Mouse (Mus musculus) thymus, postnatal 36 days (tissue): Measurements from ENCODE around the gene Lyl1.
A peak's percentile ranks its signal among the peaks of the same experiment; 100 is the strongest.

Experiments used
- DNase-seq, 2 experiments: peaks; one replicate each; pipeline ENCODE4 v3.0.0; 2022; ENCODE audit warnings: mixed read lengths in 2 of 2

The Lyl1 gene

GRCm38 (mm10) chr8:84700941-84701911, at the start of gene Lyl1:
Lyl1 (plus strand) TSS chr8:84701457.
- DNase-seq, result peak; percentile 45 to 55

DNA sequence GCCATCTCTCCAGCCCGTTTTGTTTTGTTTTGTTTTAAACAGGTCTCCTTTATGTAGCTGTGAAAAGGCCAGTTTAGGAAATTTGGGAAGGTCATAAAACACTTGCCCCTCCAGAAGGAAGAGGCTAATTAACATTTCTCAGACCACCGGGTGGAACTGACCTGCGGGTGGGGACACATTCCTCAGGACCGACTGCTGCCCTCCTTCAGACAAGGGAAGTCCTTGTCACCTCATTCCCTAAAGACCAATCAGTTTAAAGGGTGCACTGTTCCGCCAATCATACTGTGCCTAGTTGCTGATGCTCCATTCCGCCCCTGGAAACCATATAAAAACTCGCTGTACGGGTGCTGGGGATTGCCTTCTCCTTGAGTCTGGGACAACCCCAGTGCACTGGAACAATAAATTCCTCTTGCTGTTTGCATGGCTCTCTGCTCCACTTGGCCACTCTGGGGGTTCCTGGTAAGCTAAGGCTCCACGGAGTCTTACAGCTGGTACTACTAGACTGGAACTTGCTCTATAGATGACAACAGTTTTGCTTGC, 48.1 kb upstream of the Lyl1 start:
- no peak for DNase-seq

DNA sequence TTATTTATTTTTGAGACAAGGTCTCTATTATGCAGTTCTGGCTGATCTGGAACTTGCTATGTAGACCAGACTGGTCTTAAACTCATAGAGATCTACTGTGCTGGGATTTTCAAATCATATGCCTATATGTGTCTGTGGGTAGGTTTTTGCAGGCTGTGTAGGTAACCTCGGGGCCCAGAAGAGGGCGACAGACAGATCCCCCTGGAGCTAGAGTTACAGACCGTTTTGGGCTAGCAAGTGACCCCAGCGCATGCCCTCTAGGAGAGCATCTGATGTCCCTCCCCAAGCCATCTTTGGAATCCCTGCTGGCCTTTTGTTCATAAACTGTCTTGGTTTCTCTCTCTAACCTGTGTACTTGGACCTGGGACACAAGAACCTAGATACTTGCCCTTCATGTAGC, 46.7 kb upstream of the Lyl1 start:
- peak in 1 of 2 experiments; percentile 26 for DNase-seq

GRCm38 (mm10) chr8:84655336-84656190, 45.7 kb upstream of the Lyl1 start:
- no peak for DNase-seq

GRCm38 (mm10) chr8:84656191-84656525, 45.1 kb upstream of the Lyl1 start:
- DNase-seq, result peak in 1 of 2 experiments; percentile 22

GRCm38 (mm10) chr8:84656641-84657126, 44.6 kb upstream of the Lyl1 start:
- DNase-seq, result peak; percentile 73 to 85

- no peak for DNase-seq
Measured at GRCm38 (mm10) chr8:84657203-84657602, 44.1 kb upstream of the Lyl1 start.

DNA sequence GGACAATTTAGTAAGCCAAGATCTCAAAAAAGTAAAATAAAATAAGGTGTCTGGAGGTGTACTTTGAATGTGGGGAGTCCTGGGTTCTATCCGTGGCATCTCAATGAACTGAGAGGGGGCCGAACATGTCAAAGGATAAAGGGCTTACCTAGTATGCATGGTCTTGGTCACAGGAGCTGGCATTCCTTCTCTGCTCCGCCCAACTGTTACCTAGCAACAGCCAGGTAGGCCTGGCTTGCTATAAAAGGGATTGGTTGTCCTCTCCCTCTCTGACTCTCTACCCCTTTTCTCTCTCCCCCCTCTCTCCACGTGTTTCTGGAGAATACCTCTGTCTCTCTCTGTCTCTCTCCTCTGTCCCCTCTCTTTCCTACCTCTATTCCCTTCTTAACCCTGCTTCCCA, 43.6 kb upstream of the Lyl1 start:
- no peak for DNase-seq

GRCm38 (mm10) chr8:84658951-84659350, 42.3 kb upstream of the Lyl1 start:
- DNase-seq, result no peak

GRCm38 (mm10) chr8:84659936-84660818, 41.1 kb upstream of the Lyl1 start:
- DNase-seq, result peak; percentile 77 to 85

DNA sequence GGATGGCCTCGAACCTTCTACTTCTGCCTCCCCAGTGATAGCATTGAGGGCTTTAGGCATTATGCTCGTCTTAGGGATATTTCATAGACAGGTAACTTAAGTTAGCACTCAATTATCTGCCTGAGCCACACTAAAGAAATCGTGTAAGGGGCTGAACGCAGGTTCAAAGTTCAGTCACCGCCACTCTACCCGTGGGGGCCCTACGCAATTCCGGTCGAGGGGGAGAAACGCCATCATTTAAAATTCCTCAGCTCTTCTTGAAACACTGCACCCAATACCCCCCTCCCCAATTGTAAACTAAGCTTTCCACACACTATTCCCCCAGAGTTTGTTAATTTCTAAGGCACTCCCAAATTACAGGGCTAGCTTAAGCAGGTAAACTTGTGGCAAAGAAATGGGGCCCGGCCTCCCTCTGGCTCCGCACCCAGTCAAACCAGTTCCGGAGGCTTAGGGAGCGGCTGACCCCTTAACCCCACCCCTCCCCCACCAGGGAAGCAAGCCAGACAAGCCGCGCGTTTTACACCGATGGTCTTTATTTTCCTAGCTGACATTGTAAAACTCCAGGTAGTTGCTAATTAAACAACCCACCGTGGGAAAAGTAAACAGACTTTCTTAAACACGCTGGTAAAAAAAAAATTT, 40.3 kb upstream of the Lyl1 start:
- peak; percentile 39 to 51 for DNase-seq

DNA sequence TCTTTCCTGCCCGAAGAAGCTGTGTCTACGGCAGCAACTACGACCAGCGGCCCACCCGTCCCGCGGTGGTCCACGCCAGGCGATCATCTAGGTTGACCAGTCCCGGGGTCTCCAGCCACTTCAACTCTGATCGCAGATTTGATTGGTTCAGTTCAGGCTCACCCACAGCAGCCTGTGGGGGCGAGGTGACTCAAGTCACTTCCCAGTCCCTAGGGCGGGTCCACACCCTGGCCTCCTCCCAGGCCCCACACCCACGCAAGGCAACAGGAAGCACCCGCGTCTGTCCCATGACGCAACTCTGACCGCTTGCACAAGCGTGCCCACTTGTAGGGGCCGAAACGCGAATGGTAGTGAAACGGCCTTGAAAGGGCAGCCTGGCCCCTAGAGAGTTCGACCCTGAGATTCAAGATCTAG, 39.8 kb upstream of the Lyl1 start:
- DNase-seq, result peak; percentile 72 to 81

DNA sequence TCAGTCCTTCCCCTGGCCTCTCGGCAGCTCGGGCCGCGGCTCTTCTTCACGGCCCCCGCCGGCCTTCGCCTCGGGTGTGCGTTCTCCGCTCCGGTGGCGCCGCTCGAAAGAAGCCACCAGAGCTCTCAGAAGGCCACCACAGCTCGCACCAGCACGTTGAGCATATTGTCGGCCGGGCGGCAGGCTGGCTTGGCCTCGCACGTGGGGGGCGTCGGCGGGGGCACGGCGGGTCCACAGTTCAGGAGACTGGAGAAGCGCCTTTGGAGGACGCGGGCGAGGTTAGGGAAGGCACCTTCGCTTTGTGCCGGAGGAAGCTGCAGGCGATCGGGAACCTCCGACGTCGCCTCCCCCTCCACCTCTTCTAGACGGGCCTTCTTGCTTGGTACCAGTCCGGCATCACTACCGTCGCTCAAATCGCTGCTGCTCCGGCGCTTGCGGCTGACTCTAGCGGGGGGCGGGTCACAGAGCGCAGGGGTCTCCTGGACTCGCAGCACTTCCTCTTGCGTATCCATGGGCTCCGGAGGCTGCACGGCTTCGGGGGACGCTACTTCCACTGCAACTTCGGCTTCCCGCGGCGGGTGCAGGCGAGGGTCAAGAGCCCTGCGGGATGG, 39.2 kb upstream of the Lyl1 start:
- peak; percentile 69 to 76 for DNase-seq

- DNase-seq, result peak; percentile 89 to 91
Measured at GRCm38 (mm10) chr8:84662581-84663065, 38.6 kb upstream of the Lyl1 start, which contains the start of gene Ier2. Ier2 (minus strand) TSS chr8:84662852.

GRCm38 (mm10) chr8:84663483-84664327, 37.6 kb upstream of the Lyl1 start:
- peak; percentile 91 to 94 for DNase-seq

- DNase-seq, result peak; percentile 73 to 79
Measured at GRCm38 (mm10) chr8:84664566-84665384, 36.5 kb upstream of the Lyl1 start.

DNA sequence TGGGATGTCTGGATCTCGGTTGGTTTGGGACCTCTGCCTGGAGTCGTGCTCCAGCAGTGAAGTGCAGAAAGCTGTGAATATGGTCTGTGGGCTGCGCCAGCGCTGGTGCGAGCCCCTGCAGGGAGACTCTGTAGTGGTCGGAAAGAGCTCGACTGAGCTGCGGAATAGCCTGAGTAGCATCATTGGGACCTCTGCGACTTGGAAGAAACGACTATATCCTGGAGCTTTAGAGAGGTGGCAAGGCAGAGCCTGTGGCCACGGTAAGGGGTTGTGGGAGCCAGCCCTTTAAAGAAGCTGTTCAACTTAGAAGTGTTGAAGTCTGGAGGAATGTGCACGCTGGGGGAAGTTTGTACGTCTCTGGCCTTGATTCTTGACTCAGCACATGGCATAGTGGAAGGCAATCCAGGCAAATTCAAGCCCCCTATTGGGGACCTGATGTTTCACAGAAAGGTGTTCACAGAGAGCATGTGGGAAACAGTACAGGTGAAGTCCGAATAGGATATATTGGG, 35.8 kb upstream of the Lyl1 start:
- no peak for DNase-seq

DNA sequence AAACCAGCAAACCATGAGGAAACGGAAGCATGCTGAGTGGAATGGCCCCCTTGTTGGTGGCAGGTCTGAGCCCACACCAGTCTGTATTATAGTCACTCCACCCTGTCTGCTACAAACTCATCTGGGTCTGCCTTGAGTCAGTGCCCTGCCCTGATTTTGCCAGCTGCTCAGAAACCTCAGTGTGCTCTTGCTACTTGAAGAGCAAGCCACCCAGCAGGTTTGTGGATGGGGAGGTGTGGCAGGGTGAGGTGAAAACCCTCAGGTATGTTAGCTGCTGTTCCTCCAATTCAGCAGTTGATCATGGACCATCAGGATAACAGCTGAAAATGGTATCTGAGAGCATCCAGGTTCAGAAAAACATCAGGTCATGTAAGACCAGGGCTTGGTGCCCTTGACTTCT, 33.2 kb upstream of the Lyl1 start:
- no peak for DNase-seq
